Mouse (Mus musculus) bone marrow macrophage, adult 2 months (primary cell): ENCODE measurements around the gene Fnip2. TPM values are rescaled to one million over a fixed set of nuclear protein-coding genes. Genes with fewer than 3 reads are reported as not detected.
A peak's percentile ranks its signal among the peaks of the same experiment; 100 is the strongest.

Source experiments
- H3K27ac ChIP-seq: 2 replicates; pipeline ENCODE4 v1.5.1; 2012; ENCODE audit warnings: low read depth, low read length; ENCODE audit not compliant: insufficient read depth
- H3K4me1 ChIP-seq: 2 replicates; pipeline ENCODE4 v1.6.1; 2012; ENCODE audit warnings: low read length; ENCODE audit not compliant: control insufficient read depth, insufficient read depth
- H3K4me3 ChIP-seq: 2 replicates; pipeline ENCODE4 v1.5.1; 2012; ENCODE audit warnings: mild to moderate bottlenecking, low read length, moderate library complexity; ENCODE audit not compliant: insufficient read depth
- CTCF ChIP-seq: IDR thresholded peaks from 2 replicates; pipeline ENCODE4 v1.5.1; 2012; ENCODE audit warnings: low read depth, mild to moderate bottlenecking, low read length, moderate library complexity
- POLR2A ChIP-seq: IDR thresholded peaks from 2 replicates; pipeline ENCODE4 v1.6.1; 2012; ENCODE audit warnings: mild to moderate bottlenecking, low read depth, low read length, borderline replicate concordance
- polyA plus RNA-seq: library from polyadenylated mRNA; stranded (reverse); fragments of >200 nt; gene quantifications from 2 replicates; pipeline ENCODE4 v1.2.4, GENCODE M21; 2012; ENCODE audit not compliant: missing spikeins, insufficient read depth, insufficient read length

Fnip2 gene
- polyA plus RNA-seq, 1 experiment, result 125 TPM

DNA sequence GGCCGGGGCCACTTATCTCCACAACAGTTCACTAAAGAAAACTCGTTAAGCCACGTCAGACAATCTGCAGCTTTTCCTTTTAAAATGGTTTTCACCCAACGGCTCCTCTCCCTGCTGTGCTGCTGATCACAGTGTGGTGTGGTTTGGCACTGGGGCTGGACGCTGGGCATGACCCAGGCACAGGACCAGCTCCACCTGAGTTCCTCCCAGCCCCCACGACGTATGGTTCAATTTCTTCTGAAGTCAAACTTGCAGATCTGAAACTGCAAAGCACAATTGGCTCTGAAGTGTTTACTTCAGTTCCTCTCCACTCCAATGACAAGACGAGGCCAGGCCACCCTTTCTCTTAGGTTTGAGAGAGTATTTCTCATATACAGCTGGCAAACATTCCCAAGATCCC lies 39.1 kb downstream of the Fnip2 start:
- TF ChIP-seq POLR2A (no peak), CTCF (no peak)
- Histone ChIP-seq H3K4me1 (peaks cover 52% of the 10 kb centered on the region), H3K4me3 (peak overlapping the region; percentile 70), H3K27ac (peak overlapping the region; percentile 70)

DNA sequence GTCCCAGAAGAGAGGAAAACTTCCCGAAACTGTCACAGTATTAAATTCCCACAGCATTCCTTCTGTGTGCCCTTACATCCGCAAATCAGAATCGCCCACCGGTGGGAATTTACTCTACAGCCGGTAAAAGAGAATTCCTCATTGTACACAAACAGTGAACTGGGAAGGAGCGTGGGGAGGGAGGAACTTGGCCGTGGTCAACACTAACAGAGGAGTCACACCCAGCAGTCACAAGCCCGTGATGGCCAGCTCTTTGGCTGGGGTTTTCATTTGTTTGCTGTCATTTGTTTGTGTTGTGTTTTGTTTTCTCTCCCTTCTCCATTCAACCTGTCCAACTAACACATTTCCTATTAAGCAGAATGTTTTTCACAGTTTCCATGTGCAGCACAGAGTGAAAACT lies 39.7 kb downstream of the Fnip2 start:
- Histone ChIP-seq H3K4me1 (peaks cover 52% of the 10 kb centered on the region), H3K4me3 (peak overlapping the region; percentile 70), H3K27ac (peak overlapping the region; percentile 70)
- TF ChIP-seq CTCF (no peak), POLR2A (no peak)

DNA sequence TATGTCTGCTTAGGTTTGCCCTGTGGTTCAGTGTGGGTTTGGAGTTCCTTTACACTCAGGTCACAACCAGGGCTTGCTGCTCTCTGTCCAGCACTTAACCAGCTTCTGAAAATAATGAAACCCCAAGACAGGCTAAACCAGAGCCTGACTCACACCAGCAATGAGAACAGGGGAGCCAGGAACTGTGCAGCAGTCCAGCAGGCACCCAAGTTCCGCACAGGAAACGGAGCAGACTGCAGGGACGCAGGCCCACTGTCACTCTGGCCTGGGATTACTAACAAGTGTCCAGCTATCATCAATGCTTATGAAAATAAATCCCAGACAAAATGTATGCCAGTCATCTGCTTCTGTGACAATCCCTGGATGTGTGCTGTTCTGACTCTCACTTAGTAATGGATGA lies 40.1 kb downstream of the Fnip2 start:
- H3K4me1 ChIP-seq, result peaks cover 51% of the 10 kb centered on the region
- TF ChIP-seq CTCF, result no peak
- TF ChIP-seq POLR2A, result no peak
- peak overlapping the region; percentile 70 for H3K27ac ChIP-seq
- peak overlapping the region; percentile 70 for H3K4me3 ChIP-seq

DNA sequence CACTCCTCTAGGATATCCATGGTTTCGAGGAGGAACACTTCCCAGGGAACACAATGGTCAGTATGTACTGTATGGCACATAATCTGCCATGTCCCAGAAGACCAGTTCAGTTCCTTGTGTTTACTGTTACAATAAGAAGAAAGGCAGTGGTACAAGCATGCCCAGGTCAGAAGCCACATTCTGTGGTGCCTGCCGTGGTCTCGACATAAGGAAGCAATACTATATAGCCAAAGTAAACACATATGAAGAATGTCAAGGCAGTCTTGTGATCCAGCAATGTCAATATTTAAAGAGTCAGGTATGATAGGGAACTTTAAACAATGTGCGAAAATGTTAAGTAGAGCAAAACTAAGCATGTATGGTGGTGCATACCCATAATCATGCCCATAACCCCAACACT lies 44.2 kb downstream of the Fnip2 start:
- H3K4me3 ChIP-seq, result no peak overlapping the region
- TF ChIP-seq POLR2A, result no peak
- no peak for TF ChIP-seq CTCF
- no peak overlapping the region for H3K27ac ChIP-seq
- H3K4me1 ChIP-seq, result peaks cover 73% of the 10 kb centered on the region

- no peak overlapping the region for H3K4me3 ChIP-seq
- TF ChIP-seq CTCF, result no peak
- TF ChIP-seq POLR2A, result no peak
- 0 out of 2 replicates have a peak overlapping the region, but pooled peaks have one; percentile 1 for H3K27ac ChIP-seq
- H3K4me1 ChIP-seq, result peaks cover 48% of the 10 kb centered on the region
Measured at GRCm38 (mm10) chr3:79519862-79520261, 47.7 kb downstream of the Fnip2 start.

DNA sequence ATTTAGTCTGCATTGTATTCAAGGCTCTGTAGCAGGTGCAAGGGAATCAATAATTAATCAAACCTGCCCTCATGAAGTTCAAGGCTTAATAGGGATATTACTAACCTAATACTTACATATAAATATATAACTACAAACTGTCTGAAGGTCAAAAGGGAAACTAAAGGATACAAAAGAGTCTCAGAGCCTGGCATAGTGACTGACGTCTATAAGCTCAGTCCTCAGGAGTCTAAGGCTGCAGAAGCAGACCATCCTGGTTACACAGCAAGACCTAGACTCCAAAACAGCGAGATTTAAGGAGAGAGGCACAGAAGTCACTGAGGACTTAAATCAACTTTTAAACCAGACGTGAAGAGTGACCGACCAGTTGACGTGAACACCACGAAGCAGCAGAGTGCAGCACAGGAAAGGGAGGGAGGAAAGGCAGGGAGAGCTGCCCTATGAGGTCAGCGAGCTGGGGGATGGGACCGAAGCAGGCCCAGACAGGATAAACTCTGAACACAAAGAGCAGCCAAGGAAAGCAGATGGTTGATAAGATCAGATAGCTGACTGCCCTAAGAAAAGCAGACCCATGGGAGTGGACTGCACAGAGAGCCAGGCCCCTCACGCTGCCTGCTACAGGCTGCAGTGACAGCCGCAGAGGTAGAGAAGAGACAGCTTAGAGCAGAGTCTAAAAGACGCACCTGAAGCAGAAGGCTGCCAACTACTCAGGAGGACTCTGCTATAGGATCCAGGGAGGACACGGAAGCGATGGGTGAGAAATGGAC lies 48.7 kb downstream of the Fnip2 start:
- Histone ChIP-seq H3K4me3 (no peak overlapping the region), H3K4me1 (peaks cover 42% of the 10 kb centered on the region), H3K27ac (peak overlapping the region; percentile 11; the same call in 1 of the 2 replicates)
- TF ChIP-seq CTCF (no peak), POLR2A (no peak)

DNA sequence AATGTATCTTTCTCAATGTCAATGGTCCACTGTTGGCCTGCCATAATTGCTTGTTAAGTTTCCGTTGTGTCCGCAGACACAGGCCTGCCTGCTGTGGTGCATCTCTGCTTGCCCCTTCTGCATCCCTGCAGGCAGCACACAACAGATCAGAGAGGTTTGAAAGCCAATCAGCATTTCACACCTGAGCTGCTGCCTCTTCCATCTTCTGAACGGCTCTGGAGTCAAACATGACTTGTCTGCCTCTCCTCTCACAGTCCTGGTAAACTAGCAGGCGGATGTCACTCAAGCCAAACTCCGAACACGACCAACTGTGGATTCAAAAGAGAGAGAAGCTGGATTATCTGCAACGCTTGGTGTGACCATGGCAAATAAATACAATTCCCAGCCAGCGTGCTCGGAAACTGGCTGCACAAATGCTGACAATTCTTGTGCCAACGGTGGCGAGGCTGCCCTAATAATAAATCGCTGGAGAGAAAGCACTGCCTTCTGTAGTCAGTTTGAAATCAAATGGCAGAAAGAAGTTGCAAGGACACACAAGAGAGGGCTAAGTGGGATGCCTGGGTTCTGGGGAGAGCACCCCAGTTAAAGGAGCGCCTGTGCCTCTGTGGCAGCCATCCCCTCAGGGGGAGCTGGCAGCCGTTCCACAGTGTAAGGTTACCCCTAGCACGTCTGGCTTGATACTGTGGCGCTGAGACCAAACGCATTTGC lies 49.6 kb downstream of the Fnip2 start:
- H3K27ac ChIP-seq, result no peak overlapping the region
- no peak overlapping the region for H3K4me3 ChIP-seq
- H3K4me1 ChIP-seq, result peaks cover 35% of the 10 kb centered on the region
- TF ChIP-seq CTCF (no peak), POLR2A (no peak)

GRCm38 (mm10) chr3:79516958-79517357 lies 50.6 kb downstream of the Fnip2 start:
- Histone ChIP-seq H3K4me1 (peaks cover 30% of the 10 kb centered on the region), H3K27ac (no peak overlapping the region), H3K4me3 (no peak overlapping the region)
- TF ChIP-seq CTCF, result no peak
- no peak for TF ChIP-seq POLR2A

GRCm38 (mm10) chr3:79516099-79516920 lies 51.3 kb downstream of the Fnip2 start:
- peaks cover 26% of the 10 kb centered on the region for H3K4me1 ChIP-seq
- H3K27ac ChIP-seq, result no peak overlapping the region
- no peak overlapping the region for H3K4me3 ChIP-seq
- TF ChIP-seq CTCF, result no peak
- TF ChIP-seq POLR2A, result no peak

DNA sequence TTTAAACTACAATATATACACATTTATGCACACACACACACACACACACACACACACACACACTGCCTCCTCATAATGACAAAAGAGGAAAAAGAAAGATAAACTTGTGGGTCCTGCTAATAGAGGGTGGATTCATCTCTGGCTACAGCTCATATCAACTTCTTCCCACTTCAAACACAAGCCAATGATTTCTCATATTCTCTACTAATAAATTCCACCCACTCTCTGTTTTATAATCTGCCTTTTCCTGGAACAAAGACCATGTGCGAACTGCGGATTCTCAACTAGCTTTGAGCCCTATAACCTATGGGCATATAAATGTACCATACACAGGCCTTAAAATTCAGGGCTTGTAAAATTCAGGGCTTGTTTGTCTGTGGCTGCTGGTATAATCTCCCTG lies 53.3 kb downstream of the Fnip2 start:
- Histone ChIP-seq H3K27ac (no peak overlapping the region), H3K4me3 (no peak overlapping the region), H3K4me1 (peaks cover 9% of the 10 kb centered on the region)
- TF ChIP-seq POLR2A (no peak), CTCF (no peak)
